Mouse (Mus musculus): ENCODE results near the gene Clcn2. TPM values are rescaled to one million over a fixed set of nuclear protein-coding genes. Genes with fewer than 3 reads are reported as not detected.
"Not testable (repeated sequence)": the region's sequence is repeated elsewhere in the genome, so short reads cannot be mapped to it uniquely, and the experiment has no call there.

Clcn2 gene
- polyA plus RNA-seq, 1 experiment from 2014 or later: 34.6 TPM

DNA sequence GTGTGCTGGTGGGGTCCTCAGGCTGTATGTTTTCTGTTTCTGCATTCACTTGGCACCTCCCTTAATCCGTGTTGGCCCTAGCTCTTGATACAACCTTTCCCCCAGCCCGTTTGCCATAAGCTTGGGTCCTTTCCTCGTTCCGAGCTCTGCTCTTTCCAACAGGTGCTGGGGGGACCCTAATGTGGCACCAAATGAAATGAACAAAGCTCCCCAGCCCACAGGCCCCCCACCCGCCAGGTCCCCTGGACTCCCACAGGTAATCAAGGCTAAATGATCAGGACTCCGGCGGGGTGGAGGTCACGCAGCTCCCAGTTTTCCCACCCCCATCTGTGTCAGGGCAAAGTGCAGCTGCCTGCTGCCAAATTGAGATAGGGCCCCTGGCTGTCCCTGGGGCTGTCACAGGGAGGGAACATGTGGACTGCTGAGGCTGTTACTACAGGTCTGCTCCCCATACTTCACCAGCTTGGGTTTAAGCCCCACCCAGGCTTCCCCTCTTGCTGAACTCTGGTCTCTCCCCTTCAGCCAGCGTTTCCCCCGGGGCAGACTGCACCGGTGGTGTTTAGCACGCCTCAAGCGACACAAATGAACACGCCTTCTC is 43.7 kb downstream of the Clcn2 start:
- Histone ChIP-seq H3K4me3 (replicated peaks) (peak overlapping the region; percentile 94), H3K27me3 (replicated peaks) (no peaks in the 10 kb centered on the region), H3K4me2 (peak overlapping the region; percentile 97), H3K9ac (replicated peaks) (peak overlapping the region; percentile 89), H3K9me3 (replicated peaks) (no peaks in the 10 kb centered on the region), H3K27ac (replicated peaks) (peak overlapping the region; percentile 87), H3K36me3 (peaks cover 41% of the 10 kb centered on the region), H3K4me1 (peaks cover 26% of the 10 kb centered on the region)
- no peak for ATAC-seq (ENCODE audit: low FRiP score)
- 12% methylated on average over 14 of the region's 14 CpGs for WGBS

DNA sequence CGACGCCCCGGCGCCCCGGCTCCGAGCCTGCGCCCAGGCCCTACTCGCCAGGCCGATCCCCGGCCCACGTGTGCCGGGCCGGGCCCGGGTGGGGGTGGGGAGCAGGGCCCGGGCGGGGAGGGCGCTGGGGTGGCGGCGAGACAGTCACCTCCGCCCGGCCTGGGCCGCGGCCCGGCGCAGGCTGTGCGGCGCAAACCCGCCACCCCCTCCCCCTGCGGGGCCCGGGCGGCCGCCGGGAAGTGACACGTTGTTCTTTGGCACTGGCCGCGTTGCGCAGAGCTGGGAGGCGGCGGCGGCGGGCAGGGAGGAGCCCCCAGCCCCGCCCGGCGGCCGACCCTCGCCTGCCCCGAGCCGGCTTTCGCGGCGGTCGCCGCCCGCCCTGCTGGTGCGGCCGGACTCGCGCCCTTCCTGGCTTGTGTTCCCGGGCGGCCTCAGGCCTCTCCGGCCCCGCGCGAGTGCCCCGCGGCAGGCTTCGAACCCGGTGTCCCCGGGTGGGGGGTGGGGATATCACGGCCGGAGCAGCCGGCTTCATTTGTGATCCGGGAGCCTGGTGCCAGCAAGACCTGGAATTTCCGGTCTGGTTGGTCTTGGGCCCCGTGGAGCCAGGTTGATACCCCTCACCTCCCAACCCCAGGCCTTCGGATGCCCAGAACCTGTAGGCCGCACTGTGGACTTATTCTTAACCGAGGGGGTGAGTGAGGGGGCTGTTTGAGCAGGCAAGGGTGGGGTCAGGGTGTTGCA is 44.4 kb downstream of the Clcn2 start:
- Histone ChIP-seq H3K4me1 (peaks cover 26% of the 10 kb centered on the region), H3K27me3 (replicated peaks) (no peaks in the 10 kb centered on the region), H3K4me2 (peak overlapping the region; percentile 97), H3K4me3 (replicated peaks) (peak overlapping the region; percentile 94), H3K27ac (replicated peaks) (peak overlapping the region; percentile 87), H3K36me3 (peaks cover 34% of the 10 kb centered on the region), H3K9me3 (replicated peaks) (no peaks in the 10 kb centered on the region), H3K9ac (replicated peaks) (peak overlapping the region; percentile 89)
- WGBS: 1% methylated on average over 51 of the region's 78 CpGs
- peak; percentile 84 for ATAC-seq (ENCODE audit: low FRiP score)

DNA sequence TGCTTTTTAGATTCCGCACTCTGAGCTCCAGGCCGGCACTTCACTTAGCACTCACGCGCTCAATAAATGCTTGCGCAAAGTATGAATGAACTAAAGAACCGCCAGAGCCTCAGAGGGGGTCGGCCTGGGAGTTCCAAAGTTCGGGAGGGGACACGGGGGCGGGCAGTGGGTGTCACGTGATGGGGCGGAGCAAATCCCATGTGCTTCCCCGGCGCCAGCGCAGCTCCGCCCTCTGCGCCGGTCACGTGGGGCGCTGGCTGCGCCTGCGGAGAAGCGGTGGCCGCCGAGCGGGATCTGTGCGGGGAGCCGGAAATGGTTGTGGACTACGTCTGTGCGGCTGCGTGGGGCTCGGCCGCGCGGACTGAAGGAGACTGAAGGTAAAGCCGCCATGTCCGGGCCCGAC is 45.0 kb downstream of the Clcn2 start:
- peaks cover 28% of the 10 kb centered on the region for H3K36me3 ChIP-seq
- no peaks in the 10 kb centered on the region for H3K27me3 ChIP-seq (replicated peaks)
- peak overlapping the region; percentile 97 for H3K4me2 ChIP-seq
- ATAC-seq (ENCODE audit: low FRiP score): peak; percentile 98
- peaks cover 23% of the 10 kb centered on the region for H3K4me1 ChIP-seq
- under 1% methylated on average over 31 of the region's 38 CpGs for WGBS
- H3K9me3 ChIP-seq (replicated peaks): no peaks in the 10 kb centered on the region
- peak overlapping the region; percentile 94 for H3K4me3 ChIP-seq (replicated peaks)
- H3K9ac ChIP-seq (replicated peaks): peak overlapping the region; percentile 89
- peak overlapping the region; percentile 87 for H3K27ac ChIP-seq (replicated peaks)

DNA sequence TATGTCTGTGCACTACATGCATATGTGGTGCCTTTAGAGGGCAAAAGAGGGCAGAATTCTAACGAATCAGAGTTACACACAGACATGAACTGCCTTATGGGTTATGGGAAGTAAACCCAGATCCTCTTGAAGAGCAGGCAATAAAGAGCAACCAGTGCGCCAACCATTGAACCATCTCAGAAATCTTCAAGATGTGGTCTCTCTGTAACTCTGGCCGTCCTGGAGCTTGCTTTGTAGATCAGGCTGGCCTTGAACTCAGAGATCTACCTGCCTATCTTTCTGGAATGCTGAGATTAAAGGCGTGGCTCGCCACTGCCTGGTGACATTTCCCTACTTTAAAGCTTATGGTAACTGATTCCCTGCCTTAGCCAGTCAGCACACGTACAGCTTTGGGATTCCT is 45.7 kb downstream of the Clcn2 start:
- Histone ChIP-seq H3K9ac (replicated peaks) (no peak overlapping the region), H3K4me3 (replicated peaks) (peak overlapping the region; percentile 94), H3K27ac (replicated peaks) (no peak overlapping the region), H3K4me2 (peak overlapping the region; percentile 97), H3K27me3 (replicated peaks) (no peaks in the 10 kb centered on the region), H3K36me3 (peaks cover 22% of the 10 kb centered on the region), H3K4me1 (peaks cover 23% of the 10 kb centered on the region), H3K9me3 (replicated peaks) (no peaks in the 10 kb centered on the region)
- no peak for ATAC-seq (ENCODE audit: low FRiP score)
- WGBS: 26% methylated on average over 6 of the region's 6 CpGs

DNA sequence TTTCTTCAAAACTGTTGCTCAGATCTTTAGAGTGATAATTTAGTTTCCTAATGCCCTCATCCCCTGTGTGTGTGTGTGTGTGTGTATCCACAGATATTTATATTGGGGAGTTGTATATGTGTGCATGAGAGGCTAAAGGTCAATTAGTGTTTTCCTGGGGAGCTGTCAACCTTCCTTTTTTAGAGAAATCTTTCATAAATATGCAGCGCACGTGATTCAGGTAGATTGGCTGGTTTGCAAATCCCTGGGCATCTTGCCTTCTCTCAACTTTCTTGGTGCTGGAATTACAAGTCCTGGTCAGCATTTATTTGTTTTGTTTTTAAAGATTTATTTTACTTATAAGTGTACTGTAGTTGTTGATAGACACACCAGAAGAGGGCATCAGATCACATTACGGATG is 47.3 kb downstream of the Clcn2 start:
- no peak overlapping the region for H3K27ac ChIP-seq (replicated peaks)
- H3K4me2 ChIP-seq: no peak overlapping the region
- H3K36me3 ChIP-seq: peaks cover 8% of the 10 kb centered on the region
- no peak for ATAC-seq (ENCODE audit: low FRiP score)
- H3K4me1 ChIP-seq: peaks cover 22% of the 10 kb centered on the region
- no peak overlapping the region for H3K4me3 ChIP-seq (replicated peaks)
- H3K9me3 ChIP-seq (replicated peaks): no peaks in the 10 kb centered on the region
- WGBS: 89% methylated on average over 3 of the region's 3 CpGs
- no peaks in the 10 kb centered on the region for H3K27me3 ChIP-seq (replicated peaks)
- no peak overlapping the region for H3K9ac ChIP-seq (replicated peaks)

DNA sequence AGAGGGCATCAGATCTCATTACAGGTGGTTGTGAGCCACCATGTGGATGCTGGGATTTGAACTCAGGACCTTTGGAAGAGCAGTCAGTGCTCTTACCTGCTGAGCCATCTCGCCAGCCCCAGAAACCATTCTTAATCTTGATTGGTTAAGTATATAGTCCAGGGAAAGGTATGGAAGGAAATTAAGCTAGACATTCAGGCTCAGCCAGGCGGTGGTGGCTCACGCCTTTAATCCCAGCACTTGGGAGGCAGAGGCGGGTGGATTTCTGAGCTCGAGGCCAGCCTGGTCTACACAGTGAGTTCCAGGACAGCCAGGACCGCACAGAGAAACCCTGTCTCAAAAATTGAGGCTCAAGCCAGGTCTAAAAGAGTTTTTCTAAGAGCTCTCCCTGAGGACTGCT is 49.5 kb downstream of the Clcn2 start, which contains the start of gene Eif4g1:
TSS of gene Eif4g1 (plus strand) at position 301 of the 400 bp plus-strand sequence.
- not testable (repeated sequence) for H3K27me3 ChIP-seq (replicated peaks); H3K9me3 ChIP-seq (replicated peaks); H3K9ac ChIP-seq (replicated peaks); H3K4me2 ChIP-seq; H3K27ac ChIP-seq (replicated peaks); ATAC-seq (ENCODE audit: low FRiP score); H3K4me1 ChIP-seq; H3K4me3 ChIP-seq (replicated peaks)
- WGBS: 99% methylated on average over 5 of the region's 6 CpGs
- H3K36me3 ChIP-seq: peaks cover 18% of the 10 kb centered on the region

DNA sequence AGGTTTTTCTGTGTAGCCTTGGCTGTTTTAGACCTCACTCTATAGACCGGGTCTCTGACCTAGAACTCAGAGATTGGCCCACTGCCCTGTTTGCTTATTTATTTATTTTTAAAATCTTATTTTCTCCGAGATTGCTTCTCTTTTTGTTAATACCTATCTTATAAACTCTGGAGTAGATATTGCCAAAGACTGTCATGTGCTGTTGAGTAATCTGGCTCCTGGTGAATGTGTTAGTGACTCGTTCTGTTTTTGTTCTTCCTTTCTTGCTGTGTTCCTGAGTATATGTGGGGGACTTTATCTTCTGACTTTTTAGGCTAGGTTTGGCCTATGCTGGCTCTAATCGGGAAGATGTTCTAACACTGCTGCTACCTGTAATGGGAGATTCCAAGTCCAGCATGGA is 59.9 kb downstream of the Clcn2 start:
- H3K27ac ChIP-seq (replicated peaks): no peak overlapping the region
- 95% methylated on average over 4 of the region's 4 CpGs for WGBS
- H3K9me3 ChIP-seq (replicated peaks): no peaks in the 10 kb centered on the region
- peaks cover 8% of the 10 kb centered on the region for H3K4me1 ChIP-seq
- H3K4me3 ChIP-seq (replicated peaks): no peak overlapping the region
- ATAC-seq (ENCODE audit: low FRiP score): no peak
- peaks cover 85% of the 10 kb centered on the region for H3K36me3 ChIP-seq
- H3K9ac ChIP-seq (replicated peaks): no peak overlapping the region
- H3K27me3 ChIP-seq (replicated peaks): no peaks in the 10 kb centered on the region
- H3K4me2 ChIP-seq: no peak overlapping the region

DNA sequence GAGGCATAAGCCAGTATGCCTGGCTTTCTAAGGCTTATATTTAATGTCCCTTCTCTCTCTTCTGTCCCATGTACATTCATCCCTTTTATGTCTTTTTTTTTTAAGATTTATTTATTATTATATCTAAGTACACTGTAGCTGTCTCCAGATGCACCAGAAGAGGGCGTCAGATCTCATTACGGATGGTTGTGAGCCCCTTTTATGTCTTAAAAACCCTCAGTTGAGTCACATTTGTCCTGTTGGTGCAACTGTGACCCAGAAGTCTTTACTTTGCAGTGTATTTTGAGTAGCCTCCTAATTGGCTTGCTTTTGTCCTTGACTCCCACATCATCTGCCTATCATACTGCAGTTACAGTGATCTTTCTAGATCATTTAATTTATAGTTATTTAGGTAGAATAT is 64.2 kb downstream of the Clcn2 start:
- no peak overlapping the region for H3K4me3 ChIP-seq (replicated peaks)

More for the DNA sequence above, 64.2 kb downstream of the Clcn2 start:
- Histone ChIP-seq H3K27me3 (replicated peaks) (no peaks in the 10 kb centered on the region), H3K27ac (replicated peaks) (no peak overlapping the region), H3K36me3 (peaks cover 42% of the 10 kb centered on the region), H3K4me1 (peaks cover 18% of the 10 kb centered on the region), H3K9me3 (replicated peaks) (no peaks in the 10 kb centered on the region), H3K4me2 (peak overlapping the region; percentile 88), H3K9ac (replicated peaks) (no peak overlapping the region)
- ATAC-seq (ENCODE audit: low FRiP score): no peak
- 50% methylated on average over 2 of the region's 2 CpGs for WGBS

Other genes with a start within 250 kb of the Clcn2 start
- 100 and 103 TPM in 2 replicates for gene Eif2b5, start 218.9 kb downstream of the Clcn2 start, polyA plus RNA-seq (2015; fragmentation: Nextera tagmentation; extraction: Ambion mirVana)
- 32.2 and 34.2 TPM in 2 replicates for gene Dvl3, start 200.8 kb downstream of the Clcn2 start, polyA plus RNA-seq (2015; fragmentation: Nextera tagmentation; extraction: Ambion mirVana)
- gene Ap2m1, start 182.3 kb downstream of the Clcn2 start, polyA plus RNA-seq (2015; fragmentation: Nextera tagmentation; extraction: Ambion mirVana): 1,083 and 1,151 TPM in 2 replicates
- gene Abcf3, start 169.2 kb downstream of the Clcn2 start, polyA plus RNA-seq (2015; fragmentation: Nextera tagmentation; extraction: Ambion mirVana): 91.1 and 93.2 TPM in 2 replicates
- gene Vwa5b2, start 128.3 kb downstream of the Clcn2 start, polyA plus RNA-seq (2015; fragmentation: Nextera tagmentation; extraction: Ambion mirVana): 38.1 and 48.0 TPM in 2 replicates
- 8.4 and 14.8 TPM in 2 replicates for gene Eef1akmt4, start 106.2 kb downstream of the Clcn2 start, polyA plus RNA-seq (2015; fragmentation: Nextera tagmentation; extraction: Ambion mirVana)
- gene Gm49333, start 106.1 kb downstream of the Clcn2 start, polyA plus RNA-seq (2015; fragmentation: Nextera tagmentation; extraction: Ambion mirVana): 0.13 TPM in 1 of 2 replicates, not detected in the other
- gene Alg3, start 106.0 kb downstream of the Clcn2 start, polyA plus RNA-seq (2015; fragmentation: Nextera tagmentation; extraction: Ambion mirVana): 39.6 and 40.0 TPM in 2 replicates
- gene Camk2n2, start 96.5 kb downstream of the Clcn2 start, polyA plus RNA-seq (2015; fragmentation: Nextera tagmentation; extraction: Ambion mirVana): 45.1 and 55.0 TPM in 2 replicates
- gene Ece2, start 87.9 kb downstream of the Clcn2 start, polyA plus RNA-seq (2015; fragmentation: Nextera tagmentation; extraction: Ambion mirVana): 17.6 and 20.4 TPM in 2 replicates
- 340 and 342 TPM in 2 replicates for gene Psmd2, start 66.1 kb downstream of the Clcn2 start, polyA plus RNA-seq (2015; fragmentation: Nextera tagmentation; extraction: Ambion mirVana)
- gene Eif4g1, start 49.4 kb downstream of the Clcn2 start, polyA plus RNA-seq (2015; fragmentation: Nextera tagmentation; extraction: Ambion mirVana): 130 and 142 TPM in 2 replicates
- gene Fam131a, start 24.5 kb downstream of the Clcn2 start, polyA plus RNA-seq (2015; fragmentation: Nextera tagmentation; extraction: Ambion mirVana): 42.2 and 48.6 TPM in 2 replicates
- gene Polr2h, start 81 bp downstream of the Clcn2 start, polyA plus RNA-seq (2015; fragmentation: Nextera tagmentation; extraction: Ambion mirVana): 90.9 and 95.4 TPM in 2 replicates
- 6.3 and 7.5 TPM in 2 replicates for gene Chrd, start 15.4 kb upstream of the Clcn2 start, polyA plus RNA-seq (2015; fragmentation: Nextera tagmentation; extraction: Ambion mirVana)
- gene Thpo, start 16.8 kb upstream of the Clcn2 start, polyA plus RNA-seq (2015; fragmentation: Nextera tagmentation; extraction: Ambion mirVana): 1.0 and 1.2 TPM in 2 replicates